Mouse (Mus musculus): Measurements from ENCODE around the gene Vat1l. TPM values are rescaled to one million over a fixed set of nuclear protein-coding genes. Genes with fewer than 3 reads are reported as not detected.
A peak's percentile ranks its signal among the peaks of the same experiment; 100 is the strongest.

Gene Vat1l
- total RNA-seq (2021), result 10 to 100 TPM in 1 of 2 experiments, 1 to 10 TPM in 1; 9.8 to 14.0 TPM
- long read RNA-seq, experiment 1, partial matches to known transcripts, result 0 of 3 reads
- long read RNA-seq, experiment 1, other reads (novel, unspliced or antisense), result 2 of 3 reads
- long read RNA-seq, experiment 2, partial matches to known transcripts, result 0 of 3 reads
- long read RNA-seq, experiment 2, other reads (novel, unspliced or antisense), result 1 of 3 reads

- DNase-seq, result peak in 1 of 2 experiments; percentile 17
Measured at GRCm38 (mm10) chr8:114205221-114205901, at the start of gene Vat1l. Gene Vat1l (plus strand): TSS chr8:114205612.

- DNase-seq, result no peak
Measured at GRCm38 (mm10) chr8:114158586-114158985, 46.8 kb upstream of the Vat1l start.

DNA sequence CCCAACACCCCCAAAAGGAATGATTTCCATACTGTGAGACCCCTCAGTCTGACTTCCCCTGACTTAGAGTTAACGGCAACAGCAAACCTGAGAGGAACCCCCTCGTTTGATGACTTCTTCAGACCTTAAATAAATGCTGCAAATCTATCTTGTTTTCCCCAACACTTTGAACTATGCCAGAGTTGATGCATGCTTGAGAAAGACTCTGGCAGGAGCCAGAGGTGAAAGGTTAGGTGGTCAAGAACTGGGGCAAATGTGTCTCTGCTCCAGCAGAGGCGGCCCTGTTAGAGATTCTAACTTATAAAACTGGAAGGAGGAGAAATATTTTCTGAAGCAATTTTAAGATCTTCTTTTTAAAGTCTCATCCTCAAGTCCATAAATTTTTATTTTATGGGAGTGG lies 45.7 kb upstream of the Vat1l start:
- peak in 1 of 2 experiments; percentile 22 for DNase-seq

DNA sequence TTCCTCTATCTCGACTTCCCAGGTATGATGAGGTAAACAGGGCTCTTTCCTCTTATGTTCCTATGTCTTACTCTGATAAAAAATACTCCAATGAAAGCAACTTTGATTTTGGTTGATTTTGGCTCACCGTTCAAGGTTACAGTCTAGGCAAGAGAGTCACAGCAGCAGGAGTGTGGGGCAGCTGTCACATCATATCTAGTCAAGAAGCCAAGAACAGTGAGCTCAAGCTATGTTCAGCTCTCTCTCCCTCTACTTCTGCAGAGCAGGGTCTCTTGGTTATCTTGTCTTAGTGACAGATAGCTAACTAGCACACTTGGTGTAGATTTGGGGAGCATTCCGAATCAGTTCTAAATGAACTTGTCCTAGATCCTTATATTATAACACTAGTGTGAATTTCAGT lies 41.5 kb upstream of the Vat1l start:
- no peak for DNase-seq

DNA sequence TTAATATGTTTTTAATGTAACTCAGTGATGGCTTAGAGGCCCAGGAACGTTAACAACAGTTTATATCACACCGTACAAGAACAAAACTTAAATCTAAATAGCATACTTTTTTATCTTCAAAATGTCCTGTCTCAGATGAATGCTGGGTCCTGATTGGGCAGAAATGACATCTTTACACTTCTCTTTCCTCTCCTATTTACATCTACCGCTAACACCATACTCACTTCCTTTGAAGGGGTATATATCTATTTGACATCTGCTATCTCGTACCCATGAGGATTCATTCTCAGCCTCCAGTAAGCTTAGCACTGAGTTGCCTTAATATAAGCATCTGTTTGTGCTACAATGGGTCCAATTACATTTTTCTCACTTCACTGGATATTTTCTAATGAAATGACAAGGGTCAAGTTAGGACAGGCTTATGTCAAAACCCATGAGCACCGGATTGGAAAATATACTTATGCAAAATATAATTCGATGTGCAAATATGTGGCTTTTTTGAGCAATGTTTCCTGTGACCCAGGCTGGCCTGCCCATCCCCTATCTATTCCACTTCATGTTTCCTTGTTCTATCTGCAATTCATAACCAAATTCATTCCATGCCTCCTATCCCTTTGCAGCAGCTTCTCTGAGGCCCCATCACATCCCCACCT lies 40.8 kb upstream of the Vat1l start:
- no peak for DNase-seq

GRCm38 (mm10) chr8:114165741-114166140 lies 39.7 kb upstream of the Vat1l start:
- DNase-seq, result no peak

DNA sequence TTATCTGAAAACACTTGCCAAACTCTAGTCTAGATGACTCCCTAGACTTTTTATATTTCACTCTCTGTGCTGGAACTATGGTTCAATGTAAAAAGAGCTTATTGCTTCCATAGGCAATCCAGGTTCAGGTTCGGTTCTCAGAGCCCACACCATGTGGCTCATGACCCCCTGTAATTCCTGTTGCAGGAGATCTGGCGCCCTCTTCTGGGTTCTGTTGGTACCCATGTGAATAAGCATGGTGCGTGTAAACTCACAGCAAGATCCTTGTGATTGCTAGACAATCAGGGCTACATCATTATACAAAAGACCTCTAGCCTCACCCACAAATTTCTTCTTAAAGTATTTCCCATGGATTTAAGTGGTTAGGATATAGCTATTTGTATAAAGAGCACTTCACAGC lies 28.7 kb upstream of the Vat1l start:
- peak in 1 of 2 experiments; percentile 5 for DNase-seq

DNA sequence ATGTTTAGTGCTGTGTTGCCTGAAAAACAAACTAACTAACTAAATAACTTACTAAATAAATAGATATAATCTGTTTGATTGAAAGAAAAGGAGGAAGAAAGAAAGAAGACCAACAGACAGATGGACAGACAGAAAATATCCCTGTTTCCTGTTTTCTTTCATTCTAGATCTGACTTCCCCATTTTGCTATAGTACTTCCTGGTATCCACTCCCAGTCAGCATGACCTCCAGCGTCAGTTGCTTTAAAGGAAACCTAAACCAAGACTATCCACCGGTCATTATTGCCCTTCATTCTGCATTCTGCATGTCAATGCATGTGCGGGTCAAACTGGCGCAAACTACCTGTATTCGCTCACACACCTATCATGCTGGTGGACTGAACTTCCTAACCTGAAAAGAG lies 12.1 kb upstream of the Vat1l start:
- no peak for DNase-seq

DNA sequence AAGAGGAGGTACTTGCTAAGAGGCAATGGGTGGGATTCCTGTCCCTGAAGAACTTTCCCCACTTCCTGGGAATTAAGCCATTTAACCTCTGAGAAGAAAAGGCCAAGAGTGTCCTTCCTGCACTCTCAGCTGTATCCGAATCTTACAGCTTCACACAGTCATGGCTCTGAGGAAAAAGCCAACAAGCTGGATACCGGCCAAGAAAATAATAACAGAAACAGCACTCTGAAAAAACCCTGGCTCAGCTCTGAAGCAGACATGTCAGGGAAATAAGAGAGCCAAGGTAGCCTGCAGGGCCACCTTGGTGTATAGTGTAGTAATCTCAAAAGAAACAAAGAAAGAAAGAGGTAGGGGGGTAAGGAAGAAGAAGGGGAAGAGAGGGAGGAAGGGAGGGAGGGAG lies 6.4 kb upstream of the Vat1l start:
- no peak for DNase-seq

DNA sequence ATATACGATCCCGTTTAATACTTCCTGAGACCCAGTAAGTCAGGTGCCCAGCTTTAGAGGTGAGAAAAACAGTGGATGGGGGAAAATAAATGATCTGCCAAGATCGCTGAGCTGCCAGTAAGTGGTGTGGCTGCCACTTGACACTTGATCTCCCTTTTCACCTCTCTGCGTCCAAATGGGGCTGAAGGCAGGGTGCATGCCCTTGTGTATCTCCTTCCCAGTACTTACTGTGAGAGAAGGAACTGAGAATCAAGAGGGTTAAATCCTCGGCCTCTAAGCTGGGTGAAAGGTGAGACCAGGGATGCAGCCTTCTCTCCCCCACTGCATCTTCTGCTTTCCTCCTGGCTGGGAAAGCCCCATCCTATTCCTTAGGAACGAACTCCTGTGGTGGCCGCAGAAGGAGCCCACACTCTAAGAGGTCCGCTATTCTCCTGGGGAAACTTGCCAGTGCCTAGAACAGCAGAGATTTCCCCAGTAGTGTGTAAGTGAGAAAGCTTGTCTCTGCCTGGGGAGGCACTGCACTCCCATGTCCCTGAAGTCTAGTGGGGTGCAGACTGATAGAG lies 1.1 kb downstream of the Vat1l start:
- DNase-seq, result no peak

- DNase-seq, result no peak
Measured at GRCm38 (mm10) chr8:114207026-114207425, 1.6 kb downstream of the Vat1l start.

DNA sequence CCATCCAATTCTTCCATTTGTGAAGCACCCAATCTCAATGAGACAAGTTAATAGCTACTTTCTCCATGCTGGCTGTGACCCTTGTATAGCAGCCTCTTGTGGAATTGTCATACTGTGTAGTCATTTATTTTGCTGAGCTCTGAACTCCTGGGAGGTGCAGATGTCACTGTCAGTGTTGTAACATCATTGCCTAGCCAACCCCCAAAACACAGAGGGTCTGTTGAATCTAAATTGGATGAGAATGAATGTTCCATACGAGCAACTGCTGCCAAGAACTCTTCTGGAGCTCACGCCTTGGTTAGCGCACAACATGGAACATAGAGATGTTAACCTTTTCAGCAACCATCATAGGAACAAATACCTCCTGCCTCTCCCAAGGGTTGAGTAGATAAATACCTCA lies 15.4 kb downstream of the Vat1l start:
- no peak for DNase-seq

- DNase-seq, result no peak
Measured at GRCm38 (mm10) chr8:114222001-114222400, 16.6 kb downstream of the Vat1l start.

DNA sequence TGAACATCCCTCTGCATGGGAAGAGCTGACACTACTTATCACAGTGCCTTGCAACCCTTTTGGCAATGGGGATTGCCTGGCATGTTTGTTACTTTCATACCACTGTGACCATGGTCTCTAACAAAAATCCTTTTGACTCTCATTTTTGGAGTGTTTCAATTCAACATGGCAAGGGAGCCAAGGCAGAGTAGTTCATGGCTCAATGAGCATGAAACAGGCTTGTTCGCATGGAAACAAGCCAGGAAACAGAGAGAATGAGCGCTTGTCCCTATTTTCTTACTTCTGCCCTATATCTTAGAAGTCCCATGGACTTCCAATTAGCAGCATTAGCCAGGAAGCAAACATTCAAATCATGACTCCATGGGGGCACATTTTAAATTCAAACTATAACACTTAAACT lies 18.6 kb downstream of the Vat1l start:
- DNase-seq, result no peak

DNA sequence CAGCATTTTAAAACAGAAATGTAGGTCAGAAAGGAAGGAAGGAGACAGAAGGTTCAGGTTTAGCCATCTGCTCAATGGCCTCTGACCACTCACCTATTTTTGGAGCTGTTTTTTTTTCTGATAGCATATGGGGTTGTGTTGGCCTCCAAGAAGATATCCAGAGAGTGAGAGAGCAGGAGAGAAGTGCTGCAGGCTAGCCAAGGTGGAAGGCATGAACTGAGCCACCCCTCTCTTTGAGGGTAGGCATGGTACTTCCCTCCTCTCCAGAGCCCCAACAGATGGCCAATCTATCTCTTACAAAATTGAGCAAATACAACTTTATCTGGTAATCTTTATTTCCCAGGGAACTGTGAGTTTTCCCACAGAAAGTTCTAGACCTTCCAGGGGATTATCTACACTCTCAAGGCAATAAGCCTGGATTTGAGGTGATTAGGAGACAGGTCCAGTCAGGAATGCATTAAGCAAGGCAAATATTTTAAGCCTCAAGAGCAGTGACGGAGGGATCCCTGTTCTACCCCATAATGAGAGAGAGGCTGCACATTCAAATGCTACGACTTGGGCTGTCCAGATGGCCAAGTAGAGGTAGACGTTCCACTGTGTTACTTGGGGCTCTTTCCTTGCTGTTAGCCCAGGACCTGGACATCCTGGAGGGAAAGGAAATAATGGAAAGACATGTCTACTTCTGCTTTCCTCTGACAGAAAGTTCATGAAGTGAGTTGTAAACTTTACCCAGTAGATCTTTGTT lies 46.1 kb downstream of the Vat1l start:
- DNase-seq, result no peak

GRCm38 (mm10) chr8:114258685-114259084 lies 53.3 kb downstream of the Vat1l start:
- DNase-seq, result no peak

DNA sequence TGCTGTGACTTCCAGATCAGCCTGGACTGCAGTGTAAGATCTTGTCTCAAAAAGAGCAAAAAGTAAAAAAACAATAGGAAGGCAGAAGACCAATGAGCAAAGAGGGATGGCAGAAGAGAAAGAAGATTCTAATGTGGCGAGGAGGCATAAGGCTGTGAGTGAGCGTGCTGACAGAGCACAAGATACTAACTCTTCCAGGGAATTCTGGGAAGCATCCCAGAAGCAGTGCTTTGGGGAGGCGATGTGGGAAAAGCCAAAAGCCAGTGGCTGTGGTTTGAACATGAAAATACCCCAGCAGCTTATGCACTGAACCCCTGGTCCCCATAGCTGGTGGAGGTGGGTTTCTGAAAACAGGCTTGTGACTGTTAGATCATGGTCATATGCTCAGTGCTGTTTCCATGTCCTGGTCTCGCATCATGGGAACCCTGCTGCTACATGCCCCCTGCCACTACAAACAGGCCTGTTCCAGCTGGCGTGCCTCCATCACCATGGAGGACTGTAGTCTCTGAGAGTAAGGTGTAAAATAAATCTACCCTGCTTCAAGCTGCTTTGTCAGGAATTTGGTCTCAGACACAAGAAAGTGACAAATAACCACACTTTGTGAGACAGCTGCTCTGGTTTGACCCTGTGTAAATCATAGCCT lies 54.4 kb downstream of the Vat1l start:
- DNase-seq, result no peak

GRCm38 (mm10) chr8:114262331-114262730 lies 56.9 kb downstream of the Vat1l start:
- no peak for DNase-seq

DNA sequence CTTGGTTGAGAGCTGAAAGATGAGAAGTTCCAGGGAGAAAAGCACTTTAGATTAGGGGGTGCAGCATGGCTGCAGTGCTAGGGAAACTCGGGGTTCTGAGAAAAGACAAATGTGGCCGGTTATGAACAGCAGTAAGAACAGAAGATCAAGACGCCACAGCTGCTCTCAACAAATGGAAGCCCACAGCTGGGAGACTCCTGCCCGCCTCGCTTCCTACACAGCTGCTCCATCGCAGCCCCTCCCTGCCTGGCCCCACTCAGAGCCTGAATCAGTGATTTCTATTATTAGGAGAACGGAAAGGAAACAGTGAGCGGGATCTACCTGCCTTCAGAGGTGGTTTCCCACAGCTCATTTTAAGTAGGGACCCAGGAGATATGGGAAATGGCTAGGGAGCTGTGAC lies 69.1 kb downstream of the Vat1l start:
- no peak for DNase-seq

DNA sequence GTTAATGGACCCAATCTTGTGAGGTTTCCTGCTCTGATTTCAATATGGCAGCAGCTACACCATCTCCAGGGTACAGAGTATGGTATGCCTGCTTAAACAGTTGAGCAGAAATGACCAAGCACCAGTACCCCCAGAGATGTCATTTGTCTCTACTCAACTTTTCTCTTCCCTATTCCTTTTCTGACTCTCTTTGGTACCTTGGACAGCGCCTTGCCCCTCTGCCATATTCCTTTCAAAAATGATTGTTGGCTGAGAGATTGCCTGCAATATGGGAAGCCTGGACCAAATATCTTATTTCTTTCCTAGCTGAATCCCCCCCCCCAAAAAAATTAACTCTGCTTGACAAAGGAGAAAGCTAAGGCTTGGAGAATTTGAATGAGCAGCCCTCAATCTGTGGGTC lies 75.7 kb downstream of the Vat1l start:
- no peak for DNase-seq

DNA sequence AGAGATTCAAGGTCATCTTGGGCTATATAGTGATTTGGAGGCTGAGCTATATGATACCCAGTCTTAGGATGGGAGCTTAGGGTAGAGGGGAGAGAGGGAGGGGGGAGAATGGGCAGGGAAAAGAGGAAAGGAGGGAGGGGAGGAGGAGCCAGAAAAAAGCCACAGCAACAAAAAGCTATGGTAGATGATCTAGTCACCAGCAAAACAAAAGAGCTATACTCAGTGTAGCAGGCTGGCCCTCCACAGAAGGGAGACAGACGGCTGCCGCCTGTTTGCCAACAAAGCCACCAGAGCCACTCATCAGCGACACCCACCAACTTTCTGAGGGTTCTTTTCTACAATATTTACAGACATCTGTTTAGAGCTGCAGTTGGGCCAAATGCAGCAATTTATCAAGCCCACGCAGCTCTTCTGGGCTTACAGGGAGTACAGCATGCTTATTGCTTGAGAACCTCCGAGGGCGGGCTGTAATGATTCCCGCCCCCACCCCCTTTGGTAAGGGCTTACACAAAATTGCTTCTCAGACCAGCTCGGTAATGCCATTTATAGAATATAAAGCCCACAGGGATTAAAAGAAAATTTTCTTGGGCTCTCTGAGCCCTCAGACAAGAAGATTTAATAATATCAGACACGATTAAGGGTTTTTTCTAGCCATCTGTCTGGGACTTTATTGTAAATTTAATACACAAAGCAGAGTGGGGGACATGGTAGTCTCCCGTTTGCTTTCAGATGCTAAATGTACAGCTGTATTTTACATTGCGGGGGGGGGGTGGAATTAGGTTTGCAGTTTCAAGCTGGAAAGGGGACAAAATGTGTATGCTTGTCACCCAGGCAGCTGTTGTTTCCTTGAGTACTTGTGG lies 89.7 kb downstream of the Vat1l start:
- no peak for DNase-seq

Data from adrenal gland, postnatal 36 days (tissue).